Mouse (Mus musculus) MEL (cell line): ENCODE results near the gene Fam122a. TPM values are rescaled to one million over a fixed set of nuclear protein-coding genes. Genes with fewer than 3 reads are reported as not detected.

Source experiments
- DNase-seq: peaks from one replicate; pipeline ENCODE4 v3.0.0; 2011; ENCODE audit warnings: low read depth, low spot score
- H3K27ac ChIP-seq: 2 replicates; pipeline ENCODE4 v1.5.1; 2012; ENCODE audit warnings: low read depth, mild to moderate bottlenecking, control low read depth, low read length, moderate library complexity; ENCODE audit not compliant: control insufficient read depth
- H3K27me3 ChIP-seq, 2 experiments: fragments of 150-350 bp in 1 of 2; sonication (generic) in 1 of 2; 2 replicates each; pipeline ENCODE4 v1.6.1; 2012; ENCODE audit warnings: low read length in 2 of 2, mild to moderate bottlenecking in 2 of 2, improper control_type of control experiment in 1 of 2, moderate library complexity in 1 of 2; ENCODE audit not compliant: insufficient read depth in 2 of 2, control insufficient read depth in 1 of 2
- H3K36me3 ChIP-seq, 2 experiments: 2 replicates each; pipeline ENCODE4 v1.6.1; 2012 to 2014; ENCODE audit warnings: low read length in 2 of 2, improper control_type of control experiment in 1 of 2, inconsistent platforms in 1 of 2, mild to moderate bottlenecking in 1 of 2; ENCODE audit not compliant: insufficient read depth in 2 of 2, control insufficient read depth in 1 of 2
- H3K4me1 ChIP-seq, 2 experiments: fragments of 150-350 bp in 1 of 2; sonication (generic) in 1 of 2; 2 replicates each; pipeline ENCODE4 v1.6.1; 2012; ENCODE audit warnings: low read length in 2 of 2, improper control_type of control experiment in 1 of 2, mild to moderate bottlenecking in 1 of 2; ENCODE audit not compliant: insufficient read depth in 2 of 2, control insufficient read depth in 1 of 2
- H3K4me3 ChIP-seq, 2 experiments: fragments of 150-350 bp in 1 of 2; sonication (generic) in 1 of 2; 2 replicates each; pipeline ENCODE4 v1.5.1; 2012; ENCODE audit warnings: low read depth in 2 of 2, low read length in 2 of 2, mild to moderate bottlenecking in 2 of 2, moderate library complexity in 2 of 2, control low read depth in 1 of 2, improper control_type of control experiment in 1 of 2; ENCODE audit not compliant: control insufficient read depth in 1 of 2, insufficient read depth in 1 of 2
- H3K79me2 ChIP-seq: 2 replicates; pipeline ENCODE4 v1.6.1; 2012; ENCODE audit warnings: mild to moderate bottlenecking, low read length, moderate library complexity; ENCODE audit not compliant: control insufficient read depth, poor library complexity, insufficient read depth
- H3K9ac ChIP-seq: 2 replicates; pipeline ENCODE4 v1.6.1; 2012; ENCODE audit warnings: low read depth, mild to moderate bottlenecking, control low read depth, low read length, moderate library complexity; ENCODE audit not compliant: control insufficient read depth, poor library complexity, severe bottlenecking
- H3K9me3 ChIP-seq: fragments of 150-350 bp; sonication (generic); replicated peaks from 2 replicates; pipeline ENCODE4 v1.6.1; 2012; ENCODE audit warnings: mild to moderate bottlenecking, low read length, improper control_type of control experiment, moderate library complexity; ENCODE audit not compliant: insufficient read depth
- CHD1 ChIP-seq: IDR thresholded peaks from 2 replicates; pipeline ENCODE4 v1.6.1; 2012; ENCODE audit warnings: low read depth, mild to moderate bottlenecking, inconsistent platforms, low read length, improper control_type of control experiment
- CHD2 ChIP-seq: IDR thresholded peaks from 2 replicates; pipeline ENCODE4 v1.6.1; 2011; ENCODE audit warnings: low read length, improper control_type of control experiment
- CTCF ChIP-seq, 3 experiments: IDR thresholded peaks in 2 of 3; conservative IDR thresholded peaks in 1 of 3; 2 replicates each; pipeline ENCODE4 v1.5.1; 2011 to 2012; ENCODE audit warnings: low read length in 3 of 3, low read depth in 2 of 3, mild to moderate bottlenecking in 2 of 3, improper control_type of control experiment in 1 of 3, inconsistent platforms in 1 of 3, mixed read lengths in 1 of 3, moderate library complexity in 1 of 3; ENCODE audit not compliant: control insufficient read depth in 1 of 3, insufficient read depth in 1 of 3, poor library complexity in 1 of 3, severe bottlenecking in 1 of 3
- E2F4 ChIP-seq: IDR thresholded peaks from 2 replicates; pipeline ENCODE4 v1.6.1; 2011; ENCODE audit warnings: low read depth, low read length, improper control_type of control experiment, borderline replicate concordance
- ELF1 ChIP-seq: IDR thresholded peaks from 2 replicates; pipeline ENCODE4 v1.6.1; 2014; ENCODE audit warnings: low read depth, mild to moderate bottlenecking, inconsistent platforms, low read length, improper control_type of control experiment, moderate library complexity
- EP300 ChIP-seq, 2 experiments: IDR thresholded peaks; 2 replicates each; pipeline ENCODE4 v1.6.1; 2011; ENCODE audit warnings: improper control_type of control experiment in 2 of 2, low read length in 2 of 2, low read depth in 1 of 2, mild to moderate bottlenecking in 1 of 2
- ETS1 ChIP-seq: IDR thresholded peaks from 2 replicates; pipeline ENCODE4 v1.6.1; 2012; ENCODE audit warnings: low read depth, mild to moderate bottlenecking, inconsistent platforms, low read length, improper control_type of control experiment, moderate library complexity
- GABPA ChIP-seq: IDR thresholded peaks from 2 replicates; pipeline ENCODE4 v1.6.1; 2012; ENCODE audit warnings: low read depth, mild to moderate bottlenecking, inconsistent platforms, low read length, improper control_type of control experiment, moderate library complexity
- GATA1 ChIP-seq: IDR thresholded peaks from 2 replicates; pipeline ENCODE4 v1.6.1; 2011; ENCODE audit warnings: low read depth, low read length, improper control_type of control experiment
- JUND ChIP-seq: IDR thresholded peaks from 2 replicates; pipeline ENCODE4 v1.6.1; 2011; ENCODE audit warnings: low read depth, mild to moderate bottlenecking, improper control_type of control experiment, low read length
- KAT2A ChIP-seq: conservative IDR thresholded peaks from 2 replicates; pipeline ENCODE4 v1.6.1; 2012; ENCODE audit warnings: low read depth, low read length, improper control_type of control experiment, inconsistent platforms
- MAX ChIP-seq: IDR thresholded peaks from 2 replicates; pipeline ENCODE4 v1.6.1; 2011; ENCODE audit warnings: low read length, improper control_type of control experiment
- MYB ChIP-seq: IDR thresholded peaks from 2 replicates; pipeline ENCODE4 v1.6.1; 2011; ENCODE audit warnings: mild to moderate bottlenecking, low read depth, low read length, improper control_type of control experiment
- MYC ChIP-seq: IDR thresholded peaks from 2 replicates; pipeline ENCODE4 v1.6.1; 2011; ENCODE audit warnings: low read depth, mild to moderate bottlenecking, low read length, improper control_type of control experiment, moderate library complexity
- NRF1 ChIP-seq: IDR thresholded peaks from 2 replicates; pipeline ENCODE4 v1.6.1; 2014; ENCODE audit warnings: low read depth, mild to moderate bottlenecking, inconsistent platforms, low read length, improper control_type of control experiment, moderate library complexity; ENCODE audit not compliant: poor library complexity, insufficient read depth, severe bottlenecking
- POLR2A ChIP-seq, 2 experiments: IDR thresholded peaks; 2 replicates each; pipeline ENCODE4 v1.6.1; 2011 to 2012; ENCODE audit warnings: low read length in 2 of 2, mild to moderate bottlenecking in 2 of 2, control low read depth in 1 of 2, improper control_type of control experiment in 1 of 2, low read depth in 1 of 2, moderate library complexity in 1 of 2; ENCODE audit not compliant: control insufficient read depth in 1 of 2, insufficient read depth in 1 of 2, poor library complexity in 1 of 2
- RAD21 ChIP-seq: IDR thresholded peaks from 2 replicates; pipeline ENCODE4 v1.6.1; 2011; ENCODE audit warnings: mild to moderate bottlenecking, low read depth, low read length, improper control_type of control experiment
- RCOR1 ChIP-seq: IDR thresholded peaks from 2 replicates; pipeline ENCODE4 v1.6.1; 2012; ENCODE audit warnings: low read depth, mild to moderate bottlenecking, inconsistent platforms, low read length, improper control_type of control experiment
- TAL1 ChIP-seq: IDR thresholded peaks from 2 replicates; pipeline ENCODE4 v1.6.1; 2012; ENCODE audit warnings: mild to moderate bottlenecking, inconsistent platforms, low read length, moderate library complexity, mixed read lengths
- TCF12 ChIP-seq: IDR thresholded peaks from 2 replicates; pipeline ENCODE4 v1.6.1; 2014; ENCODE audit warnings: low read depth, mild to moderate bottlenecking, inconsistent platforms, low read length, improper control_type of control experiment, moderate library complexity
- UBTF ChIP-seq: IDR thresholded peaks from 2 replicates; pipeline ENCODE4 v1.6.1; 2012; ENCODE audit warnings: low read depth, mild to moderate bottlenecking, inconsistent platforms, low read length, improper control_type of control experiment, moderate library complexity, borderline replicate concordance; ENCODE audit not compliant: insufficient read depth
- USF1 ChIP-seq: IDR thresholded peaks from 2 replicates; pipeline ENCODE4 v1.6.1; 2014; ENCODE audit warnings: low read depth, mild to moderate bottlenecking, inconsistent platforms, low read length, improper control_type of control experiment, moderate library complexity
- USF2 ChIP-seq, 2 experiments: IDR thresholded peaks; 2 replicates each; pipeline ENCODE4 v1.6.1; 2011 to 2012; ENCODE audit warnings: improper control_type of control experiment in 2 of 2, low read length in 2 of 2, borderline replicate concordance in 1 of 2, inconsistent platforms in 1 of 2, low read depth in 1 of 2, mild to moderate bottlenecking in 1 of 2; ENCODE audit not compliant: insufficient read depth in 1 of 2
- ZC3H11A ChIP-seq: IDR thresholded peaks from 2 replicates; pipeline ENCODE4 v1.6.1; 2012; ENCODE audit warnings: low read depth, mild to moderate bottlenecking, inconsistent platforms, low read length, improper control_type of control experiment
- ZMIZ1 ChIP-seq: IDR thresholded peaks from 2 replicates; pipeline ENCODE4 v1.6.1; 2012; ENCODE audit warnings: low read depth, mild to moderate bottlenecking, inconsistent platforms, low read length, improper control_type of control experiment, moderate library complexity
- polyA plus RNA-seq, 2 experiments: library from polyadenylated mRNA; stranded (reverse) in 1 of 2; unstranded in 1 of 2; fragments of >175 nt in 1 of 2; fragments of >200 nt in 1 of 2; gene quantifications; 2 replicates each; pipeline versions ENCODE4 v1.2.1 to v1.2.4; 2012; ENCODE audit warnings: low replicate concordance in 2 of 2, low read depth in 1 of 2; ENCODE audit not compliant: insufficient read length in 2 of 2, insufficient read depth in 1 of 2, missing spikeins in 1 of 2
- total RNA-seq: library from RNA; depleted of rRNA; stranded (reverse); fragments of 300-350 nt; gene quantifications from 2 replicates; pipeline ENCODE4 v1.2.3, GENCODE M21; 2012

Fam122a gene
- total and polyA plus RNA-seq, 3 experiments = 4.5 to 38.4 TPM; not detected in 1

GRCm38 (mm10) chr19:24514661-24515642 is 37.8 kb upstream of the Fam122a start:
- Histone ChIP-seq H3K79me2 (no peaks in the 10 kb centered on the region), H3K9ac (no peak overlapping the region), H3K36me3 (peaks cover 0 to 17% of the 10 kb centered on the region in 2 experiments; a peak in 2 of 4 replicates), H3K4me1 (peaks cover 5 to 23% of the 10 kb centered on the region in 2 experiments; a peak in 3 of 4 replicates), H3K27me3 (no peaks in the 10 kb centered on the region), H3K27ac (no peak overlapping the region), H3K4me3 (no peak overlapping the region), H3K9me3 (no peaks in the 10 kb centered on the region)
- TF ChIP-seq RAD21 = no peak
- TF ChIP-seq CTCF (IDR thresholded peaks at IDR 0.05 in 2 of 3, conservative IDR thresholded peaks at IDR 0.05 in 1 of 3; ENCODE audit: control insufficient read depth in 1 of 3, insufficient read depth in 1 of 3, low read depth in 2 of 3, low read length in 3 of 3, poor library complexity in 1 of 3, severe bottlenecking in 1 of 3) = no peak
- no peak for TF ChIP-seq MYC
- TF ChIP-seq GABPA = no peak
- no peak for TF ChIP-seq UBTF
- TF ChIP-seq JUND = no peak
- no peak for TF ChIP-seq MYB
- TF ChIP-seq ELF1 = no peak
- no peak for TF ChIP-seq CHD1
- TF ChIP-seq TCF12 = no peak
- no peak for TF ChIP-seq GATA1
- no peak for TF ChIP-seq ZC3H11A
- no peak for TF ChIP-seq USF1
- TF ChIP-seq ZMIZ1 = no peak
- no peak for TF ChIP-seq USF2 (IDR thresholded peaks at IDR 0.05; ENCODE audit: borderline replicate concordance in 1 of 2, insufficient read depth in 1 of 2, low read depth in 1 of 2, low read length in 2 of 2)
- DNase-seq = no peak

DNA sequence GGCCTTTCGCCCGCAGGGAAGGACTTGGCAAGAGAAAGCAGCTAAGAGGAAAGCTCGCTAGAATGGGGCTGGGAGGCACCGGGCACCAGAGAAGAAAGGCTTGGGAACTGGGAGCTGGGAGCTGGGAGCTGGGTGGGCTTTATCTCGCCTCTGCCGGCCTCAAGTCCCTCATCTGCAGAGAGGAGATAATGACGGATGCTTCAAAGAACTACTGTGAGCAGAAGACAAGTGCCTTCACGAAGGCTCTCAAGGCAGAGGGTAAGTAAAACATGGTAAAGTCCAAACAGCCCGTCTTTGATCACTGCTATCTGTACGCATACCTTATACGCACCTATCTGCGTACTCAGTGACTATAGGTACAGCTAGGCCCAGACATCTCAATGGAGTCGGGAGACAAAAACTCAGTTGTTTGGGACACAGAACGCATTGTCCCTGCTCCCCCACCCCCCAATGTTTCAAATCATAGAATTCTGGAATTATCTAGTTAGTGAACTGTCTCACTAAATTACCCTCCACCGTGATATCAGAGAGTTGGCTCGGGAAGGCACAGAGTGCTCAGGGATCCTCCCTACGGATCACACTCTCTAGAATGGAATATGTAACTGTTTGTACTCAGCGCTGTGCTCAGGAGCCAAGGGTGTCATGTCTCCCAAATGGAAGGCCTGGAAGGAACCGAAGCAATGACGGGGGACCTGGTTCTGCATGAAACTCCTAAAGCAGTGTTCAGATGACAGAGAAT is 36.1 kb upstream of the Fam122a start:
- H3K36me3 ChIP-seq = peaks cover 0 to 22% of the 10 kb centered on the region in 2 experiments; a peak in 2 of 4 replicates
- peak overlapping the region; percentile 27; the same call in 1 of the 2 replicates for H3K9ac ChIP-seq
- peak; percentile 79 for DNase-seq
- peaks cover 13 to 30% of the 10 kb centered on the region in 2 experiments for H3K4me1 ChIP-seq
- no peak for TF ChIP-seq NRF1
- TF ChIP-seq MYC = no peak
- peak; percentile 75 for TF ChIP-seq TCF12
- TF ChIP-seq CHD2 = no peak
- peak; percentile 69; the same call in 1 of the 2 replicates for TF ChIP-seq GATA1
- no peak for TF ChIP-seq E2F4
- no peak for TF ChIP-seq ETS1
- 0 out of 2 replicates have a peak, but pooled peaks have one; percentile 15 for TF ChIP-seq RCOR1
- TF ChIP-seq ZC3H11A = no peak
- TF ChIP-seq ZMIZ1 = no peak
- no peak for TF ChIP-seq MAX
- no peak for TF ChIP-seq POLR2A (IDR thresholded peaks at IDR 0.05; ENCODE audit: control insufficient read depth in 1 of 2, insufficient read depth in 1 of 2, low read depth in 1 of 2, low read length in 2 of 2, poor library complexity in 1 of 2)
- TF ChIP-seq EP300 (IDR thresholded peaks at IDR 0.05; ENCODE audit: low read depth in 1 of 2, low read length in 2 of 2) = peak in 1 of 2 experiments; percentile 55; a peak in 2 of 4 replicates
- no peak for TF ChIP-seq CHD1
- TF ChIP-seq TAL1 = peak; percentile 80
- TF ChIP-seq MYB = no peak
- no peak for TF ChIP-seq KAT2A
- H3K4me3 ChIP-seq = no peak overlapping the region
- H3K27me3 ChIP-seq = no peaks in the 10 kb centered on the region
- H3K9me3 ChIP-seq = no peaks in the 10 kb centered on the region
- no peaks in the 10 kb centered on the region for H3K79me2 ChIP-seq
- H3K27ac ChIP-seq = peak overlapping the region; percentile 34
